Mouse (Mus musculus): ENCODE data around the gene Mob3b. TPM values are rescaled to one million over a fixed set of nuclear protein-coding genes. Genes with fewer than 3 reads are reported as not detected.

Gene Mob3b
- total RNA-seq, 2 experiments from 2014 or later: 4.9 to 5.4 TPM

GRCm38 (mm10) chr4:35034504-35035290, 122.6 kb downstream of the Mob3b start:
- no peak for DNase-seq (ENCODE audit: low spot score in 2 of 2)
- intact Hi-C loops (cut with DNase I): no loop called here

- intact Hi-C loops (cut with DNase I): no loop called here
- no peak for DNase-seq (ENCODE audit: low spot score in 2 of 2)
These were observed 124.5 kb downstream of the Mob3b start for GRCm38 (mm10) chr4:35032758-35033157.

- DNase-seq (ENCODE audit: low spot score in 2 of 2): no peak
- intact Hi-C loops (cut with DNase I): no loop called here
These were observed 125.7 kb downstream of the Mob3b start for GRCm38 (mm10) chr4:35031623-35032022.

GRCm38 (mm10) chr4:35031141-35031540, 126.1 kb downstream of the Mob3b start:
- no peak for DNase-seq (ENCODE audit: low spot score in 2 of 2)
- intact Hi-C loops (cut with DNase I): no loop called here

GRCm38 (mm10) chr4:35018416-35018815, 138.9 kb downstream of the Mob3b start:
- intact Hi-C loops (cut with DNase I): no loop called here
- no peak for DNase-seq (ENCODE audit: low spot score in 2 of 2)

- intact Hi-C loops (cut with DNase I): no loop called here
These were observed 144.6 kb downstream of the Mob3b start for GRCm38 (mm10) chr4:35012401-35013307.

GRCm38 (mm10) chr4:35006541-35007260, 150.6 kb downstream of the Mob3b start:
- intact Hi-C loops (cut with DNase I): no loop called here
- no peak for DNase-seq (ENCODE audit: low spot score in 2 of 2)

More at GRCm38 (mm10) chr4:35012401-35013307, 144.6 kb downstream of the Mob3b start:
- no peak for DNase-seq (ENCODE audit: low spot score in 2 of 2)

- DNase-seq (ENCODE audit: low spot score in 2 of 2): no peak
- intact Hi-C loops (cut with DNase I): no loop called here
These were observed 151.2 kb downstream of the Mob3b start for GRCm38 (mm10) chr4:35006056-35006455.

- intact Hi-C loops (cut with DNase I): no loop called here
- no peak for DNase-seq (ENCODE audit: low spot score in 2 of 2)
These were observed 152.1 kb downstream of the Mob3b start for GRCm38 (mm10) chr4:35005068-35005769.

- DNase-seq (ENCODE audit: low spot score in 2 of 2): no peak
- intact Hi-C loops (cut with DNase I): no loop called here
These were observed 152.8 kb downstream of the Mob3b start for GRCm38 (mm10) chr4:35004473-35004872.

GRCm38 (mm10) chr4:35003550-35004326, 153.5 kb downstream of the Mob3b start:
- intact Hi-C loops (cut with DNase I): no loop called here
- DNase-seq (ENCODE audit: low spot score in 2 of 2): no peak

GRCm38 (mm10) chr4:34996616-34997015, 160.7 kb downstream of the Mob3b start:
- intact Hi-C loops (cut with DNase I): no loop called here

GRCm38 (mm10) chr4:34993639-34993975, 163.7 kb downstream of the Mob3b start:
- DNase-seq (ENCODE audit: low spot score in 2 of 2): no peak
- intact Hi-C loops (cut with DNase I): no loop called here

More at GRCm38 (mm10) chr4:34996616-34997015, 160.7 kb downstream of the Mob3b start:
- DNase-seq (ENCODE audit: low spot score in 2 of 2): no peak

- no peak for DNase-seq (ENCODE audit: low spot score in 2 of 2)
- intact Hi-C loops (cut with DNase I): no loop called here
These were observed 164.2 kb downstream of the Mob3b start for GRCm38 (mm10) chr4:34992866-34993638.

- intact Hi-C loops (cut with DNase I): no loop called here
- no peak for DNase-seq (ENCODE audit: low spot score in 2 of 2)
These were observed 165.1 kb downstream of the Mob3b start for GRCm38 (mm10) chr4:34991891-34992865.

GRCm38 (mm10) chr4:34991116-34991515, 166.2 kb downstream of the Mob3b start:
- no peak for DNase-seq (ENCODE audit: low spot score in 2 of 2)
- intact Hi-C loops (cut with DNase I): no loop called here

GRCm38 (mm10) chr4:34990659-34991058, 166.6 kb downstream of the Mob3b start:
- intact Hi-C loops (cut with DNase I): no loop called here
- DNase-seq (ENCODE audit: low spot score in 2 of 2): no peak

Data from left cerebral cortex, postnatal 36 days (tissue).